Mouse (Mus musculus): ENCODE results near the gene Lrrc23. TPM values are rescaled to one million over a fixed set of nuclear protein-coding genes. Genes with fewer than 3 reads are reported as not detected.

Gene Lrrc23
- total RNA-seq, 2 experiments from 2014 or later, result 0.18 TPM; not detected in 1

GRCm38 (mm10) chr6:124745490-124746295, 33.8 kb downstream of the Lrrc23 start:
- DNase-seq, result peak; percentile 86 to 88
- intact Hi-C loops (cut with DNase I), result no loop called here

- no peak for DNase-seq
- intact Hi-C loops (cut with DNase I), result no loop called here
Observed at GRCm38 (mm10) chr6:124744755-124745321, 34.7 kb downstream of the Lrrc23 start.

GRCm38 (mm10) chr6:124743647-124744046, 35.9 kb downstream of the Lrrc23 start:
- intact Hi-C loops (cut with DNase I), result no loop called here
- DNase-seq, result no peak

GRCm38 (mm10) chr6:124742839-124743514, 36.5 kb downstream of the Lrrc23 start:
- intact Hi-C loops (cut with DNase I), result no loop called here
- DNase-seq, result no peak

GRCm38 (mm10) chr6:124741842-124742241, 37.7 kb downstream of the Lrrc23 start:
- DNase-seq, result no peak
- intact Hi-C loops (cut with DNase I), result loop anchor here (2.0 kb wide), 1 partner anchor 79 kb away; the partner anchor contains the start of gene Lpcat3

GRCm38 (mm10) chr6:124740888-124741761, 38.4 kb downstream of the Lrrc23 start, which contains the start of gene Grcc10:
Grcc10 (minus strand) TSS chr6:124741374.
- peak; percentile 77 to 83 for DNase-seq
- intact Hi-C loops (cut with DNase I), result loop anchor here (2.0 kb wide), 1 partner anchor 78 kb away; the partner anchor contains the start of gene Lpcat3

- DNase-seq, result no peak
- intact Hi-C loops (cut with DNase I), result loop anchor here (2.0 kb wide), 1 partner anchor 78 kb away; the partner anchor contains the start of gene Lpcat3
Observed at GRCm38 (mm10) chr6:124740211-124740887, 39.2 kb downstream of the Lrrc23 start.

GRCm38 (mm10) chr6:124739231-124739796, 40.2 kb downstream of the Lrrc23 start:
- intact Hi-C loops (cut with DNase I), result loop anchor here (5.0 kb wide), 2 partner anchors 97 to 172 kb away; no protein-coding TSS in a partner anchor
- no peak for DNase-seq

GRCm38 (mm10) chr6:124738511-124739023, 41.0 kb downstream of the Lrrc23 start, which contains the start of gene Ptpn6:
Ptpn6 (minus strand) TSS chr6:124738714.
- DNase-seq, result no peak
- intact Hi-C loops (cut with DNase I), result loop anchor here (5.0 kb wide), 2 partner anchors 96 to 171 kb away; no protein-coding TSS in a partner anchor

GRCm38 (mm10) chr6:124737040-124737439, 42.5 kb downstream of the Lrrc23 start:
- intact Hi-C loops (cut with DNase I), result loop anchor here (2.0 to 5.0 kb wide), 3 partner anchors 18 to 170 kb away; no protein-coding TSS in a partner anchor
- DNase-seq, result no peak

GRCm38 (mm10) chr6:124734417-124734816, 45.1 kb downstream of the Lrrc23 start:
- no peak for DNase-seq
- intact Hi-C loops (cut with DNase I), result no loop called here

GRCm38 (mm10) chr6:124732476-124733370, 46.8 kb downstream of the Lrrc23 start:
- peak in 1 of 2 experiments; percentile 39 for DNase-seq
- intact Hi-C loops (cut with DNase I), result no loop called here

- intact Hi-C loops (cut with DNase I), result no loop called here
- DNase-seq, result no peak
Observed at GRCm38 (mm10) chr6:124731038-124731437, 48.5 kb downstream of the Lrrc23 start.

- intact Hi-C loops (cut with DNase I), result no loop called here
- no peak for DNase-seq
Observed at GRCm38 (mm10) chr6:124729850-124730705, 49.4 kb downstream of the Lrrc23 start.

- intact Hi-C loops (cut with DNase I), result no loop called here
- DNase-seq, result no peak
Observed at GRCm38 (mm10) chr6:124728621-124729020, 50.9 kb downstream of the Lrrc23 start.

GRCm38 (mm10) chr6:124724472-124724871, 55.1 kb downstream of the Lrrc23 start:
- no peak for DNase-seq
- intact Hi-C loops (cut with DNase I), result no loop called here

GRCm38 (mm10) chr6:124723541-124723940, 56.0 kb downstream of the Lrrc23 start:
- DNase-seq, result no peak
- intact Hi-C loops (cut with DNase I), result no loop called here

Measured in gastrocnemius, postnatal 36 days (tissue).